Mouse (Mus musculus): Measurements from ENCODE around the gene Spock1.

GRCm38 (mm10) chr13:57638820-57639219 lies 269.3 kb downstream of the Spock1 start:
- TF ChIP-seq HCFC1 (IDR thresholded peaks at IDR 0.05; ENCODE audit: borderline replicate concordance, insufficient read depth, low read length) = no peak
- no peak for TF ChIP-seq MAFK (IDR thresholded peaks at IDR 0.05; ENCODE audit: insufficient read depth, low read depth, low read length)
- TF ChIP-seq ZNF384 (IDR thresholded peaks at IDR 0.05; ENCODE audit: low read depth, low read length) = no peak
- no peak for TF ChIP-seq ZC3H11A (IDR thresholded peaks at IDR 0.05; ENCODE audit: borderline replicate concordance, low read depth, low read length)
- TF ChIP-seq CHD2 (IDR thresholded peaks at IDR 0.05; ENCODE audit: low read depth, low read length) = no peak

Data from ES-E14 (cell line).